Mouse (Mus musculus) heart, postnatal 0 days (tissue): ENCODE measurements around the gene Tfb1m. TPM values are rescaled to one million over a fixed set of nuclear protein-coding genes. Genes with fewer than 3 reads are reported as not detected.

Experiments
- ATAC-seq: fragments of 200-750 bp; cut with Nextera tagmentation; 2 replicates; pipeline ENCODE4 v1.8.0; 2017; ENCODE audit warnings: low read depth, moderate number of reproducible peaks, moderate library complexity; ENCODE audit not compliant: insufficient read depth
- DNase-seq: peaks from one replicate; pipeline ENCODE4 v3.0.0-alpha.2; 2016; ENCODE audit warnings: low spot score
- H3K27ac ChIP-seq: fragments of 300-500 bp; sonication (generic); 2 replicates; pipeline ENCODE4 v1.5.1; 2014; ENCODE audit warnings: low read depth, mild to moderate bottlenecking
- H3K27me3 ChIP-seq: fragments of 300-500 bp; sonication (generic); 2 replicates; pipeline ENCODE4 v1.6.1; 2014; ENCODE audit warnings: low read length, mixed read lengths; ENCODE audit not compliant: control insufficient read depth, insufficient read depth
- H3K36me3 ChIP-seq: fragments of 300-500 bp; sonication (generic); replicated peaks from 2 replicates; pipeline ENCODE4 v1.6.1; 2014; ENCODE audit warnings: low read length, mixed read lengths; ENCODE audit not compliant: control insufficient read depth, insufficient read depth
- H3K4me1 ChIP-seq: fragments of 300-500 bp; sonication (generic); 2 replicates; pipeline ENCODE4 v1.6.1; 2014; ENCODE audit warnings: antibody characterized with exemption; ENCODE audit not compliant: control insufficient read depth, insufficient read depth
- H3K4me2 ChIP-seq: fragments of 300-500 bp; sonication (generic); 2 replicates; pipeline ENCODE4 v1.6.1; 2014; ENCODE audit warnings: low read depth, mild to moderate bottlenecking, low read length, moderate library complexity
- H3K4me3 ChIP-seq: fragments of 300-500 bp; sonication (generic); 2 replicates; pipeline ENCODE4 v1.5.1; 2014; ENCODE audit warnings: low read depth, low read length
- H3K9ac ChIP-seq: fragments of 300-500 bp; sonication (generic); replicated peaks from 2 replicates; pipeline ENCODE4 v1.6.1; 2014; ENCODE audit warnings: low read depth, low read length, mixed read lengths
- H3K9me3 ChIP-seq: fragments of 300-500 bp; sonication (generic); replicated peaks from 2 replicates; pipeline ENCODE4 v1.6.1; 2016; ENCODE audit warnings: low read length; ENCODE audit not compliant: control insufficient read depth
- CTCF ChIP-seq: IDR thresholded peaks from 2 replicates; pipeline ENCODE4 v1.5.1; 2016; ENCODE audit warnings: antibody characterized with exemption, control low read depth, low read depth
- EP300 ChIP-seq: IDR thresholded peaks from 2 replicates; pipeline ENCODE4 v1.6.1; 2016; ENCODE audit warnings: antibody characterized with exemption, low read depth
- WGBS: fragments of 180-500 bp; shearing (Covaris S2); extraction: QIAGEN DNeasy Blood & Tissue Kit; methylation state at CpG from one replicate; pipeline ENCODE4 v1.1.7; 2014; 5-methylcytosine and 5-hydroxymethylcytosine counted together
- polyA plus RNA-seq: library from polyadenylated mRNA; unstranded; fragments of >200 nt; fragmentation: Nextera tagmentation; extraction: Ambion mirVana; gene quantifications from 2 replicates; pipeline ENCODE4 v1.2.1, GENCODE M21; 2015
- total RNA-seq: library from RNA; depleted of rRNA; stranded (reverse); fragments of >200 nt; gene quantifications from 2 replicates; pipeline ENCODE4 v1.2.3, GENCODE M21; 2014; ENCODE audit warnings: low replicate concordance

The Tfb1m gene
- total and polyA plus RNA-seq, 2 experiments from 2014 or later, result 3.5 to 9.4 TPM

GRCm38 (mm10) chr17:3529523-3529922, 28.1 kb downstream of the Tfb1m start:
- no peak for DNase-seq
- no peak for TF ChIP-seq CTCF
- 40% methylated on average over 3 of the region's 3 CpGs for WGBS
- H3K27ac ChIP-seq, result no peak overlapping the region
- ATAC-seq, result no peak
- no peak overlapping the region for H3K4me2 ChIP-seq
- H3K27me3 ChIP-seq, result no peaks in the 10 kb centered on the region
- no peak overlapping the region for H3K4me3 ChIP-seq
- H3K9me3 ChIP-seq, result no peaks in the 10 kb centered on the region
- H3K9ac ChIP-seq, result no peak overlapping the region
- 0 out of 2 replicates have a peak, but pooled peaks cover 5% of the 10 kb centered on the region for H3K36me3 ChIP-seq
- H3K4me1 ChIP-seq, result no peaks in the 10 kb centered on the region

GRCm38 (mm10) chr17:3527841-3528471, 29.6 kb downstream of the Tfb1m start:
- Histone ChIP-seq H3K9me3 (no peaks in the 10 kb centered on the region), H3K27ac (no peak overlapping the region), H3K36me3 (0 out of 2 replicates have a peak, but pooled peaks cover 5% of the 10 kb centered on the region), H3K4me2 (no peak overlapping the region), H3K9ac (no peak overlapping the region), H3K4me1 (no peaks in the 10 kb centered on the region), H3K4me3 (no peak overlapping the region), H3K27me3 (no peaks in the 10 kb centered on the region)
- no peak for TF ChIP-seq EP300
- WGBS, result 50% methylated on average over 6 of the region's 6 CpGs
- DNase-seq (no peak), ATAC-seq (no peak)

DNA sequence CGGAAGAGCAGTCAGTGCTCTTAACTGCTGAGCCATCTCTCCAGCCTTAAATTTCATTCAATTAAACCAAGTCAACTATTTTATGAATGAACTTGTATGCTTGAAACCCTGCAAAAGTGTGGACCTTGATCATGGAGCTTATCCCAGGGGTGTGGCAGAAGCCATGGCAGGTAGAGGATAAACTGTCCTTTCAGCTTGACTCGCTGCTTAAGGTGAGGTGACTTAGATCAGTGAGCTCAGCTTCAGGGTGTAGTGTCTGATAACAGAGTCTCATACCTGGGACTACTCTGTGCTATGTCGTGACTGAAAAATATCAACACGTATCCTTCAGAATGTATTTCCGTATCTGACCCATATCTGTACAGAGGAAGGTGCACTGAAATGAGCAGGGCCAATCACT, 37.2 kb downstream of the Tfb1m start:
- TF ChIP-seq CTCF, result no peak
- no peak for TF ChIP-seq EP300
- H3K27me3 ChIP-seq, result no peaks in the 10 kb centered on the region
- H3K9ac ChIP-seq, result no peak overlapping the region
- DNase-seq (no peak), ATAC-seq (no peak)
- no peak overlapping the region for H3K4me2 ChIP-seq
- peaks cover 38% of the 10 kb centered on the region for H3K36me3 ChIP-seq
- H3K4me3 ChIP-seq, result no peak overlapping the region
- H3K9me3 ChIP-seq, result no peaks in the 10 kb centered on the region
- H3K27ac ChIP-seq, result no peak overlapping the region
- WGBS, result 85% methylated on average over 5 of the region's 5 CpGs
- no peaks in the 10 kb centered on the region for H3K4me1 ChIP-seq

- TF ChIP-seq CTCF, result no peak
- Histone ChIP-seq H3K27me3 (no peaks in the 10 kb centered on the region), H3K4me2 (no peak overlapping the region), H3K27ac (no peak overlapping the region), H3K4me1 (no peaks in the 10 kb centered on the region), H3K9ac (no peak overlapping the region), H3K9me3 (no peaks in the 10 kb centered on the region), H3K4me3 (no peak overlapping the region), H3K36me3 (peaks cover 38% of the 10 kb centered on the region)
- ATAC-seq (no peak), DNase-seq (no peak)
- whole genome bisulfite sequencing, result 81% methylated on average over 9 of the region's 9 CpGs
These were observed 41.2 kb downstream of the Tfb1m start for GRCm38 (mm10) chr17:3516406-3516805.

DNA sequence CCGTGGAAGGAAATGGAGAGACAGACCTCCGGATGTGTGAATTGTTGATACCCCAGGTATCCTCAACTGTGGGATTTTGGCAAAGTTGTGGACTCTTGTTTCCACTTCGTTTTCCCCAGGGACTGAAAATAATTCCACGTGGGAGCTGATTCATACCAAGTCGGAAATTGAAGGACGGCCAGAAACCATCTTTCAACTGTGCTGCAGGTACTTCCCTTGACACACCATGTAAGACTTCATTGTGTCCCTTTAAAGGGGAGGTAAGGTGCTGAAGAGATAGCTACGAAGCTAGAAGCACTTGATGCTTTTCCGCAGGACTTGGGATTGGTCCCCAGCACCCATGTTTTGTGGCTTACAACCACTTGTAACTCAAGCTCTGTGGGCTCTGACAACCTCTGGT, 41.7 kb downstream of the Tfb1m start:
- 88% methylated on average over 8 of the region's 8 CpGs for WGBS
- TF ChIP-seq EP300 (no peak), CTCF (no peak)
- ATAC-seq, result no peak
- Histone ChIP-seq H3K9me3 (no peaks in the 10 kb centered on the region), H3K27me3 (no peaks in the 10 kb centered on the region), H3K36me3 (peaks cover 38% of the 10 kb centered on the region), H3K4me1 (no peaks in the 10 kb centered on the region), H3K27ac (no peak overlapping the region), H3K9ac (no peak overlapping the region), H3K4me2 (no peak overlapping the region), H3K4me3 (no peak overlapping the region)
- DNase-seq, result no peak

- no peak overlapping the region for H3K9ac ChIP-seq
- ATAC-seq (no peak), DNase-seq (no peak)
- H3K27me3 ChIP-seq, result no peaks in the 10 kb centered on the region
- no peak overlapping the region for H3K4me2 ChIP-seq
- WGBS, result 82% methylated on average over 5 of the region's 5 CpGs
- no peaks in the 10 kb centered on the region for H3K4me1 ChIP-seq
- TF ChIP-seq EP300, result no peak
- TF ChIP-seq CTCF, result no peak
- H3K27ac ChIP-seq, result no peak overlapping the region
- peaks cover 32% of the 10 kb centered on the region for H3K36me3 ChIP-seq
- H3K9me3 ChIP-seq, result no peaks in the 10 kb centered on the region
- no peak overlapping the region for H3K4me3 ChIP-seq
These were observed 43.3 kb downstream of the Tfb1m start for GRCm38 (mm10) chr17:3514316-3514715.
